Mouse (Mus musculus) lung, embryonic 15.5 days (tissue): ENCODE measurements at regions not wholly inside any gene's neighbourhood (a gene's known extent, or its start where the extent isn't known, plus 50 kb on each side); places are given as distances from the start of the nearest gene placed in this dataset.

Experiments used
- ATAC-seq: fragments of 200-750 bp; cut with Nextera tagmentation; 2 replicates; pipeline ENCODE4 v1.8.0; 2017; ENCODE audit warnings: moderate number of reproducible peaks, borderline replicate concordance; ENCODE audit not compliant: low FRiP score, low TSS enrichment; ENCODE audit errors: extremely low read depth
- H3K27ac ChIP-seq: fragments of 300-500 bp; sonication (generic); 2 replicates; pipeline ENCODE4 v1.5.1; 2015; ENCODE audit warnings: moderate library complexity, mild to moderate bottlenecking, inconsistent platforms
- H3K27me3 ChIP-seq: fragments of 300-500 bp; sonication (generic); 2 replicates; pipeline ENCODE4 v1.6.1; 2015; ENCODE audit warnings: inconsistent platforms
- H3K36me3 ChIP-seq: fragments of 300-500 bp; sonication (generic); 2 replicates; pipeline ENCODE4 v1.6.1; 2015; ENCODE audit warnings: inconsistent platforms
- H3K4me1 ChIP-seq: fragments of 300-500 bp; sonication (generic); 2 replicates; pipeline ENCODE4 v1.6.1; 2015; ENCODE audit warnings: inconsistent platforms
- H3K4me2 ChIP-seq: fragments of 300-500 bp; sonication (generic); 2 replicates; pipeline ENCODE4 v1.6.1; 2015; ENCODE audit warnings: inconsistent platforms, mild to moderate bottlenecking, moderate library complexity
- H3K4me3 ChIP-seq: fragments of 300-500 bp; sonication (generic); 2 replicates; pipeline ENCODE4 v1.5.1; 2015; ENCODE audit warnings: mild to moderate bottlenecking, inconsistent platforms
- H3K9ac ChIP-seq: fragments of 300-500 bp; sonication (generic); 2 replicates; pipeline ENCODE4 v1.6.1; 2015; ENCODE audit warnings: inconsistent platforms
- H3K9me3 ChIP-seq: fragments of 300-500 bp; sonication (generic); 2 replicates; pipeline ENCODE4 v1.6.1; 2016; ENCODE audit warnings: inconsistent platforms
- WGBS: fragments of 180-500 bp; shearing (Covaris S2); methylation state at CpG from one replicate; pipeline ENCODE4 v1.1.7; 2015; 5-methylcytosine and 5-hydroxymethylcytosine counted together

- no peak for ATAC-seq
- Histone ChIP-seq H3K36me3 (no peaks in the 10 kb centered on the region), H3K9me3 (no peaks in the 10 kb centered on the region), H3K27ac (no peak overlapping the region), H3K9ac (no peak overlapping the region), H3K4me3 (no peak overlapping the region), H3K27me3 (no peaks in the 10 kb centered on the region), H3K4me2 (no peak overlapping the region), H3K4me1 (no peaks in the 10 kb centered on the region)
- 75% methylated on average over 10 of the region's 10 CpGs for WGBS
Observed at GRCm38 (mm10) chr12:92073209-92073608, 224.3 kb upstream of the Sel1l start.

GRCm38 (mm10) chr12:92062731-92063130 lies 213.8 kb upstream of the Sel1l start:
- H3K27ac ChIP-seq, result no peak overlapping the region
- H3K9ac ChIP-seq, result no peak overlapping the region
- no peak overlapping the region for H3K4me2 ChIP-seq
- ATAC-seq, result no peak
- H3K9me3 ChIP-seq, result no peaks in the 10 kb centered on the region
- no peaks in the 10 kb centered on the region for H3K27me3 ChIP-seq
- no peaks in the 10 kb centered on the region for H3K36me3 ChIP-seq
- no peak overlapping the region for H3K4me3 ChIP-seq
- H3K4me1 ChIP-seq, result no peaks in the 10 kb centered on the region
- 77% methylated on average over 4 of the region's 4 CpGs for WGBS

- H3K9ac ChIP-seq, result no peak overlapping the region
- WGBS, result 65% methylated on average over 1 of the region's 1 CpGs
- no peaks in the 10 kb centered on the region for H3K4me1 ChIP-seq
- no peak overlapping the region for H3K4me3 ChIP-seq
- no peak overlapping the region for H3K4me2 ChIP-seq
- ATAC-seq, result no peak
- H3K9me3 ChIP-seq, result no peaks in the 10 kb centered on the region
- no peak overlapping the region for H3K27ac ChIP-seq
- no peaks in the 10 kb centered on the region for H3K36me3 ChIP-seq
- H3K27me3 ChIP-seq, result no peaks in the 10 kb centered on the region
Observed at GRCm38 (mm10) chr12:92040481-92040880, 191.5 kb upstream of the Sel1l start.

- no peak overlapping the region for H3K4me3 ChIP-seq
- no peaks in the 10 kb centered on the region for H3K27me3 ChIP-seq
- H3K4me1 ChIP-seq, result no peaks in the 10 kb centered on the region
- no peak overlapping the region for H3K4me2 ChIP-seq
- ATAC-seq, result no peak
- no peaks in the 10 kb centered on the region for H3K36me3 ChIP-seq
- no peaks in the 10 kb centered on the region for H3K9me3 ChIP-seq
- WGBS, result 84% methylated on average over 2 of the region's 2 CpGs
- no peak overlapping the region for H3K27ac ChIP-seq
- H3K9ac ChIP-seq, result no peak overlapping the region
Observed at GRCm38 (mm10) chr12:92029192-92029591, 180.2 kb upstream of the Sel1l start.

- WGBS, result 86% methylated on average over 7 of the region's 7 CpGs
- Histone ChIP-seq H3K4me2 (no peak overlapping the region), H3K4me3 (no peak overlapping the region), H3K27ac (no peak overlapping the region), H3K36me3 (no peaks in the 10 kb centered on the region), H3K27me3 (no peaks in the 10 kb centered on the region), H3K9ac (no peak overlapping the region), H3K4me1 (no peaks in the 10 kb centered on the region), H3K9me3 (no peaks in the 10 kb centered on the region)
- no peak for ATAC-seq
Observed at GRCm38 (mm10) chr12:92028354-92028753, 179.4 kb upstream of the Sel1l start.

- Histone ChIP-seq H3K4me1 (no peaks in the 10 kb centered on the region), H3K4me2 (no peak overlapping the region), H3K4me3 (no peak overlapping the region), H3K36me3 (no peaks in the 10 kb centered on the region), H3K9ac (no peak overlapping the region), H3K9me3 (no peaks in the 10 kb centered on the region), H3K27ac (no peak overlapping the region), H3K27me3 (no peaks in the 10 kb centered on the region)
- WGBS, result 77% methylated on average over 4 of the region's 4 CpGs
- ATAC-seq, result no peak
Observed at GRCm38 (mm10) chr12:92024461-92025218, 175.7 kb upstream of the Sel1l start.

GRCm38 (mm10) chr12:92019593-92020224 lies 170.8 kb upstream of the Sel1l start:
- no peaks in the 10 kb centered on the region for H3K4me1 ChIP-seq
- H3K9ac ChIP-seq, result no peak overlapping the region
- H3K27me3 ChIP-seq, result no peaks in the 10 kb centered on the region
- H3K4me3 ChIP-seq, result no peak overlapping the region
- H3K9me3 ChIP-seq, result no peaks in the 10 kb centered on the region
- 30% methylated on average over 6 of the region's 6 CpGs for WGBS
- no peak overlapping the region for H3K4me2 ChIP-seq
- ATAC-seq, result no peak
- no peaks in the 10 kb centered on the region for H3K36me3 ChIP-seq
- no peak overlapping the region for H3K27ac ChIP-seq

- H3K36me3 ChIP-seq, result no peaks in the 10 kb centered on the region
- no peak overlapping the region for H3K4me2 ChIP-seq
- H3K4me3 ChIP-seq, result no peak overlapping the region
- no peaks in the 10 kb centered on the region for H3K27me3 ChIP-seq
- 72% methylated on average over 2 of the region's 2 CpGs for WGBS
- no peaks in the 10 kb centered on the region for H3K9me3 ChIP-seq
- no peak for ATAC-seq
- no peak overlapping the region for H3K9ac ChIP-seq
- no peaks in the 10 kb centered on the region; the same call in 1 of the 2 replicates for H3K4me1 ChIP-seq
- no peak overlapping the region for H3K27ac ChIP-seq
Observed at GRCm38 (mm10) chr12:92015373-92015772, 166.4 kb upstream of the Sel1l start.

GRCm38 (mm10) chr12:92013979-92014378 lies 165.0 kb upstream of the Sel1l start:
- Histone ChIP-seq H3K27ac (no peak overlapping the region), H3K9me3 (no peaks in the 10 kb centered on the region), H3K4me1 (no peaks in the 10 kb centered on the region; the same call in 1 of the 2 replicates), H3K27me3 (no peaks in the 10 kb centered on the region), H3K4me2 (no peak overlapping the region), H3K9ac (no peak overlapping the region), H3K36me3 (no peaks in the 10 kb centered on the region), H3K4me3 (no peak overlapping the region)
- 76% methylated on average over 8 of the region's 8 CpGs for WGBS
- ATAC-seq, result no peak

- WGBS, result 7% methylated on average over 8 of the region's 8 CpGs
- ATAC-seq, result no peak
Observed at GRCm38 (mm10) chr12:92013244-92013643, 164.3 kb upstream of the Sel1l start.

GRCm38 (mm10) chr12:92004391-92005094 lies 155.6 kb upstream of the Sel1l start:
- ATAC-seq, result no peak
- 64% methylated on average over 12 of the region's 12 CpGs for whole genome bisulfite sequencing

More at GRCm38 (mm10) chr12:92013244-92013643, 164.3 kb upstream of the Sel1l start:
- no peak overlapping the region for H3K4me2 ChIP-seq
- no peaks in the 10 kb centered on the region for H3K9me3 ChIP-seq
- H3K4me3 ChIP-seq, result no peak overlapping the region
- H3K4me1 ChIP-seq, result no peaks in the 10 kb centered on the region; the same call in 1 of the 2 replicates
- no peaks in the 10 kb centered on the region for H3K36me3 ChIP-seq
- no peak overlapping the region for H3K27ac ChIP-seq
- H3K27me3 ChIP-seq, result no peaks in the 10 kb centered on the region
- H3K9ac ChIP-seq, result no peak overlapping the region

GRCm38 (mm10) chr12:91999031-91999430 lies 150.1 kb upstream of the Sel1l start:
- no peaks in the 10 kb centered on the region for H3K36me3 ChIP-seq
- no peak for ATAC-seq
- WGBS, result 86% methylated on average over 2 of the region's 2 CpGs
- H3K27ac ChIP-seq, result no peak overlapping the region
- H3K4me1 ChIP-seq, result no peaks in the 10 kb centered on the region
- no peak overlapping the region for H3K4me2 ChIP-seq
- H3K4me3 ChIP-seq, result no peak overlapping the region
- no peak overlapping the region for H3K9ac ChIP-seq
- no peaks in the 10 kb centered on the region for H3K27me3 ChIP-seq
- H3K9me3 ChIP-seq, result no peaks in the 10 kb centered on the region

More at GRCm38 (mm10) chr12:92004391-92005094, 155.6 kb upstream of the Sel1l start:
- Histone ChIP-seq H3K4me3 (no peak overlapping the region), H3K27ac (no peak overlapping the region), H3K27me3 (no peaks in the 10 kb centered on the region), H3K4me2 (no peak overlapping the region), H3K36me3 (no peaks in the 10 kb centered on the region), H3K9ac (no peak overlapping the region), H3K9me3 (no peaks in the 10 kb centered on the region), H3K4me1 (no peaks in the 10 kb centered on the region)
